12 mouse cellular contexts compared by ENCODE assay signal in the genomic region with DNA sequence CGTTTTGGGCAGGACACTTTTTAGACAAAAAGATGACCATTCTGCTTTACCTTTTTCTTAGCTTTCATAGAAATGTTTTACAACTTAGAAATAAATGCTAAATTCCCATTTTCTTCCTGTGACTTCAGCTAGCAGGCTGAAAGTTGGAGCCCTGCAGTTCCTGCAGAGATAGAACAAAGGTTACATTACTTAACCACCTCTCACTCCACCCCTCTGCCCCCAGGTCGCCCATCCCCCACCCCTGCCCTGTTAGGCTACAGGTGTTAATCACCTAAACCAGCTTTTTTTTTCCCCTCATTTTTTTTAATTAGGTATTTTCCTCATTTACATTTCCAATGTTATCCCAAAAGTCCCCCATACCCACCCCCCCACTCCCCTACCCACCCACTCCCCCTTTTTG.
"Had no signal": no experiment of that assay in that cellular context is flagged by ENCODE, and none has a peak within 500 bp of the region (broad histone marks: within the 10 kb centered on the region; RNA-seq: fewer than 3 reads in every experiment).

No protein-coding gene starts in this region.

- H3K9ac ChIP-seq: hindbrain, embryonic 12.5 days; limb, embryonic 13.5 days; liver, embryonic 14.5 days; midbrain, embryonic 12.5 days; stomach, embryonic 15.5 days had no signal

- H3K27ac ChIP-seq: hindbrain, embryonic 12.5 days; limb, embryonic 13.5 days; liver, embryonic 14.5 days; midbrain, embryonic 12.5 days; stomach, embryonic 15.5 days had no signal

- H3K4me1 ChIP-seq: hindbrain, embryonic 12.5 days; limb, embryonic 13.5 days; midbrain, embryonic 12.5 days; stomach, embryonic 15.5 days had no signal

- H3K4me3 ChIP-seq: hindbrain, embryonic 12.5 days; limb, embryonic 13.5 days; midbrain, embryonic 12.5 days; stomach, embryonic 15.5 days had no signal

- H3K9me3 ChIP-seq: hindbrain, embryonic 12.5 days; limb, embryonic 13.5 days; midbrain, embryonic 12.5 days; stomach, embryonic 15.5 days had no signal

- H3K27me3 ChIP-seq: hindbrain, embryonic 12.5 days; limb, embryonic 13.5 days; midbrain, embryonic 12.5 days; stomach, embryonic 15.5 days had no signal

- DNase-seq: layer of hippocampus, adult 9-11 months; lung, adult 18-20 months; right cerebral cortex, postnatal 14 days; thymus, postnatal 4 days had no signal

- ATAC-seq: hindbrain, embryonic 16.5 days; inflammation-experienced regulatory T-cells, adult 6 months; midbrain, embryonic 16.5 days had no signal

- H3K4me2 ChIP-seq: hindbrain, embryonic 12.5 days; limb, embryonic 13.5 days; midbrain, embryonic 12.5 days; stomach, embryonic 15.5 days had no signal

- H3K36me3 ChIP-seq: hindbrain, embryonic 12.5 days; limb, embryonic 13.5 days; midbrain, embryonic 12.5 days; stomach, embryonic 15.5 days had no signal
